Mouse (Mus musculus) heart, embryonic 14.5 days (tissue): ENCODE measurements around the gene Htra1. TPM values are rescaled to one million over a fixed set of nuclear protein-coding genes. Genes with fewer than 3 reads are reported as not detected.
A peak's percentile ranks its signal among the peaks of the same experiment; 100 is the strongest.

Experiments
- ATAC-seq: fragments of 200-750 bp; cut with Nextera tagmentation; 2 replicates; pipeline ENCODE4 v1.8.0; 2017; ENCODE audit warnings: low read depth, moderate TSS enrichment; ENCODE audit not compliant: insufficient number of reproducible peaks, insufficient read depth, low FRiP score
- H3K27ac ChIP-seq, 2 experiments: fragments of 200-500 bp in 1 of 2; fragments of 300-500 bp in 1 of 2; sonication (generic) in 1 of 2; replicated peaks in 1 of 2; 2 replicates each; pipeline ENCODE4 v1.5.1; 2012 to 2014; ENCODE audit warnings: low read depth in 2 of 2, low read length in 2 of 2, control low read depth in 1 of 2, mild to moderate bottlenecking in 1 of 2, mixed read lengths in 1 of 2; ENCODE audit not compliant: control insufficient read depth in 1 of 2, insufficient read depth in 1 of 2
- H3K27me3 ChIP-seq: fragments of 300-500 bp; sonication (generic); 2 replicates; pipeline ENCODE4 v1.6.1; 2014; ENCODE audit warnings: mild to moderate bottlenecking, low read length, control low read depth; ENCODE audit not compliant: control insufficient read depth, insufficient read depth
- H3K36me3 ChIP-seq: fragments of 300-500 bp; sonication (generic); 2 replicates; pipeline ENCODE4 v1.6.1; 2014; ENCODE audit warnings: mild to moderate bottlenecking, control low read depth, low read length, mixed read lengths; ENCODE audit not compliant: control insufficient read depth, insufficient read depth
- H3K4me1 ChIP-seq, 2 experiments: fragments of 200-500 bp in 1 of 2; fragments of 300-500 bp in 1 of 2; sonication (generic) in 1 of 2; 2 replicates each; pipeline ENCODE4 v1.6.1; 2012 to 2014; ENCODE audit warnings: low read length in 2 of 2, control low read depth in 1 of 2, mixed read lengths in 1 of 2; ENCODE audit not compliant: control insufficient read depth in 2 of 2, insufficient read depth in 2 of 2
- H3K4me2 ChIP-seq: fragments of 300-500 bp; sonication (generic); 2 replicates; pipeline ENCODE4 v1.6.1; 2014; ENCODE audit warnings: mild to moderate bottlenecking, low read length
- H3K4me3 ChIP-seq, 2 experiments: fragments of 200-500 bp in 1 of 2; fragments of 300-500 bp in 1 of 2; sonication (generic) in 1 of 2; 2 replicates each; pipeline ENCODE4 v1.5.1; 2012 to 2014; ENCODE audit warnings: low read length in 2 of 2, mild to moderate bottlenecking in 2 of 2, control low read depth in 1 of 2, low read depth in 1 of 2, moderate library complexity in 1 of 2; ENCODE audit not compliant: control insufficient read depth in 1 of 2, insufficient read depth in 1 of 2
- H3K9ac ChIP-seq: fragments of 300-500 bp; sonication (generic); 2 replicates; pipeline ENCODE4 v1.6.1; 2014; ENCODE audit warnings: mild to moderate bottlenecking, low read length
- H3K9me3 ChIP-seq: fragments of 300-500 bp; sonication (generic); 2 replicates; pipeline ENCODE4 v1.6.1; 2016; ENCODE audit warnings: low read length, control low read depth; ENCODE audit not compliant: control insufficient read depth
- WGBS: fragments of 180-500 bp; shearing (Covaris S2); extraction: QIAGEN DNeasy Blood & Tissue Kit; methylation state at CpG from one replicate; pipeline ENCODE4 v1.1.7; 2014; 5-methylcytosine and 5-hydroxymethylcytosine counted together
- polyA plus RNA-seq: library from polyadenylated mRNA; unstranded; fragments of >200 nt; fragmentation: Nextera tagmentation; extraction: Ambion mirVana; gene quantifications from 2 replicates; pipeline ENCODE4 v1.2.1, GENCODE M21; 2014

Htra1 gene
- polyA plus RNA-seq, 1 experiment from 2014 or later, result 73.5 TPM

DNA sequence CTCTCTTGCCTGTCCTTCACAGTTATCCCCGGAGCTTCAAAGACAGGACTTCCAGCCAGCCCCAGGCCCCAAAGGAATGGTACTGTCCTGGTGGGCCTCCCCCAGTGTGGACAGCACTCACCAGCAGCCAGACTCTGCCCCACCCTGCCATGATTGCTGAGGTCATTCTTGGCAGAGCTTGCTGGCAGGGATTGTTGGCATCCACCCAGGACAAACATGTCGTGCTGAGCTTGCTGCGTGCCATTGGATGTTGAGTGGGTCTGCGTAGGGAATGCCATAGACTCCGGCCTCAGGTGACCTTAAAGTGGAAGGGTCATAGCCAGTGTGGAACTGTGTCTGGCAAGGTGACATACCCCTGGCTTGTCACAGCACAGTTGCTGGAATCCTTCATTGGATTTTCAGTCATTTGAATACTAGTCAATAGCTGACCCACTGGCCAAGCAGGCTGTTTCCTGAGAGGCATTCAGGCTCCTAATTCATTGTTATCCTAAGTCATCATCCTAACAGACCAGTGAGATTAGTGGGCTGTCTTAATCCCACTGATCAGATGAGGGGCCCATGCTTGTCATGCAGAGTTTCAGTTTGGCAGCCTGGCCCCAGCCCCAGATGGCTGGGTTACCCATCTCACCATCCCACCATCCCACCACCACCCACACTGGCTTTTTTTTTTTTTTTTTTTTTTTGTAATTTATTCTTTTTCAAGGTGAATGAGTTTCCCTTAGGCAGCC is 42.0 kb downstream of the Htra1 start:
- peaks cover 37 to 42% of the 10 kb centered on the region in 2 experiments for H3K4me1 ChIP-seq
- H3K4me3 ChIP-seq, result no peak overlapping the region
- H3K9me3 ChIP-seq, result no peaks in the 10 kb centered on the region
- peak overlapping the region; percentile 21 for H3K4me2 ChIP-seq
- ATAC-seq, result peak; percentile 86
- no peak overlapping the region for H3K9ac ChIP-seq
- H3K36me3 ChIP-seq, result peaks cover 4% of the 10 kb centered on the region; the same call in 1 of the 2 replicates
- H3K27me3 ChIP-seq, result no peaks in the 10 kb centered on the region
- peak overlapping the region; percentile 68 to 83 for H3K27ac ChIP-seq
- WGBS, result 2% methylated on average over 5 of the region's 5 CpGs

DNA sequence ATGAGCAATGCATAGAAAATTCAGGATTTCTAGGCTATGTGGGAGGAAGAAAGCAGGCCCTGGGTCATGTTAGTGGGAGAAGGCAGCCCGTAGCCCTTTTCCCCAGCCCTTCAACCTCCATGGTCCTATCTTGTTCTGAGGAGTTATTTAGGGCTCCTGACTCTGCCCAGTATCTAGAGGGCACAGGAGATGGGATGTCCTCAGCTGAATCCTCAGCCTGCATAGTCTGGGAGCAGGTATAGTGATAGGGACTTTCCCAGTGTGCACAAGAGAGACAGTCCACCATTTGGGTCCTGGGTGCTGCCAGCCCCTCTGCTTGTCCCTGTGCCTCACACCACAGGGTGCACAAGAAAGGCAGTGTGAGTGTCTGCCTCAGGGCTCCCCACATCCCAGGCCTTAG is 42.6 kb downstream of the Htra1 start:
- Histone ChIP-seq H3K4me3 (no peak overlapping the region), H3K9ac (no peak overlapping the region), H3K27me3 (no peaks in the 10 kb centered on the region), H3K4me1 (peaks cover 37 to 42% of the 10 kb centered on the region in 2 experiments), H3K27ac (peak overlapping the region in 1 of 2 experiments; percentile 83; a peak in 3 of 4 replicates), H3K4me2 (no peak overlapping the region), H3K36me3 (peaks cover 4% of the 10 kb centered on the region; the same call in 1 of the 2 replicates), H3K9me3 (no peaks in the 10 kb centered on the region)
- ATAC-seq, result no peak
- 35% methylated on average over 1 of the region's 1 CpGs for whole genome bisulfite sequencing

DNA sequence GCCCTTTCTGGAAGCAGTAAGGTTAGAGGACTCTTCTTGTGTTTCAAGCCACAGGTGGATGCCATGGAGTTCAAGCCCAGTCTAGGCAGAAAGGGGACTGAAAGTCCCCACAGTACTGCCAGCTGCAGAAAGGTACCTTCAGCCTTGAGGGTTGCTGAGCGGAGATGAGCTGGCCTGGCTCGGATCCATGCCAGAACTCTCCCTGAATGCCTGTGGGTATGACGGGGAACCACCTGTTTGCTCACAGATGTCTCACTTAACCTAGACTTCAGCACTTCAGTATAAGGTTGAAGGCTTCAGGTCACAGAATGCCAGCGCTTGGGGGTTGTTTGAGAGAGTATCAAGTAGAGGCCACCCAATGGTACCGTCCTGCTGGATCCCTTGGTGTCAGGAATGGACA is 44.2 kb downstream of the Htra1 start:
- no peak overlapping the region for H3K9ac ChIP-seq
- 88% methylated on average over 5 of the region's 5 CpGs for WGBS
- ATAC-seq, result no peak

DNA sequence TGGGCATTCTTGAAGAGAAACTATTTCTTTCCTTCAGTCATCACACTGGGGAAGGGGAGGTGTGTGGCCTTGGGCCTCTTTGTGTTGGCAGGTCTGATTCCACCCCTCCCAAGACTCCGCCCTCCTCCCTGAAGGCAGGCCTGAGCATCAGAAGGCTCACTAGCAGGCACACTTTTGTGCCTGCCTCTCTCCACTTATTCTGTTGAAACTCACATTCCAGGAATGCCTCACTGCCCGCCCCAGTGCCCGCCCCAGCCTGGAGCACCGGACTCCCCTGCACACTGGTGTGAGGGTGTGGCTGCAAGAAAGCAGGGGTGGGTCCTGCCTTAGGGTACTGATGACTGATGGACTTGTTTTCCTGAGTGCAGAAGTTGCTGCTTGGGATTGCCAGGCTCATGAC is 46.5 kb downstream of the Htra1 start:
- Histone ChIP-seq H3K27me3 (no peaks in the 10 kb centered on the region), H3K4me2 (no peak overlapping the region), H3K27ac (peak overlapping the region in 1 of 2 experiments; percentile 48; a peak in 3 of 4 replicates), H3K9ac (no peak overlapping the region), H3K4me1 (peaks cover 23 to 24% of the 10 kb centered on the region in 2 experiments), H3K4me3 (no peak overlapping the region), H3K36me3 (peaks cover 4% of the 10 kb centered on the region; the same call in 1 of the 2 replicates), H3K9me3 (no peaks in the 10 kb centered on the region)
- peak; percentile 23; the same call in 1 of the 2 replicates for ATAC-seq
- WGBS, result 21% methylated on average over 4 of the region's 4 CpGs

More for the DNA sequence above, 44.2 kb downstream of the Htra1 start:
- Histone ChIP-seq H3K4me1 (peaks cover 37 to 42% of the 10 kb centered on the region in 2 experiments), H3K27me3 (no peaks in the 10 kb centered on the region), H3K9me3 (no peaks in the 10 kb centered on the region), H3K36me3 (peaks cover 4% of the 10 kb centered on the region; the same call in 1 of the 2 replicates), H3K27ac (no peak overlapping the region), H3K4me3 (no peak overlapping the region), H3K4me2 (no peak overlapping the region)

DNA sequence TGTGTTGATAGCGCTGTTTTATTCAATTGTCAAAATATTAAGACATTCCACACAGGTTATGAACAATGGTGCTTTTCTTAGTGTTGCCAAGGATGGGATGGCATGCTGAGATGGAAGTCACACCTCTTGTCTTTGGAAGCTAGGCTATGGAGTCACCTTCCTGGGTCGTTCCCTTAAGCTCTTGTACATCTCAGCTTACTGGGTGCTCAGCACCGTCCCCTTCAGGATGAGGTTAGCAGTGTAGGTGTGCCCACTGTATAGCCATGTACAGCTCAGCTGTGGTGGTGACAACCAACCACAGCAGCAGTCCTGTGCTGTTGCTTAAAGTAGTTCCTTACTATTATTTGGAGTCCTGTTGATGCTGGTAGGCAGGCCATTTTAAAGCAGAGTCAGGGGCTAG is 47.0 kb downstream of the Htra1 start:
- Histone ChIP-seq H3K4me1 (peaks cover 21 to 23% of the 10 kb centered on the region in 2 experiments), H3K27me3 (no peaks in the 10 kb centered on the region), H3K36me3 (peaks cover 4% of the 10 kb centered on the region; the same call in 1 of the 2 replicates), H3K9me3 (no peaks in the 10 kb centered on the region), H3K4me2 (no peak overlapping the region), H3K27ac (no peak overlapping the region; a peak in 1 of 4 replicates), H3K9ac (no peak overlapping the region), H3K4me3 (no peak overlapping the region)
- 52% methylated on average over 3 of the region's 3 CpGs for WGBS
- ATAC-seq, result no peak

DNA sequence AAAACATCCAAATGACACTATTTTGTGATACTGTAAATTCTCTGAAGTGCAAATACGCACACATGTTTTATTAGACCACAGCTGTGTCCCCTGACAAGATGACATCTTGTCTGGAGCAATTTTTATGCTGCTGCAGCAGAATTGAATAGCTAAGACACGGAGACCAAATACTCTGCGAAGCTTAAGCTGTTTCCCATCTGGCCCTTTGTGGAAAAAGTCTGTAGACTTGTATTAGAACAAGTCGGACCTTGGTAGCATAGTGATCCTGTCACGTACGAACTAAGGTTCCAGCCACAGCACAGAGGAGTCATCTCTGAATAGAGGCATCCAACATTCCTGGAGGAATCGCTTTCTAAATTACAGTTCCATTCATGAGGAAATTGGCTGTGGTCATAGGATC is 48.4 kb downstream of the Htra1 start:
- Histone ChIP-seq H3K9ac (no peak overlapping the region), H3K36me3 (peaks cover 4% of the 10 kb centered on the region; the same call in 1 of the 2 replicates), H3K27ac (no peak overlapping the region), H3K9me3 (no peaks in the 10 kb centered on the region), H3K4me3 (no peak overlapping the region), H3K4me1 (peaks cover 22 to 27% of the 10 kb centered on the region in 2 experiments), H3K4me2 (no peak overlapping the region), H3K27me3 (no peaks in the 10 kb centered on the region)
- WGBS, result 89% methylated on average over 7 of the region's 7 CpGs
- no peak for ATAC-seq

DNA sequence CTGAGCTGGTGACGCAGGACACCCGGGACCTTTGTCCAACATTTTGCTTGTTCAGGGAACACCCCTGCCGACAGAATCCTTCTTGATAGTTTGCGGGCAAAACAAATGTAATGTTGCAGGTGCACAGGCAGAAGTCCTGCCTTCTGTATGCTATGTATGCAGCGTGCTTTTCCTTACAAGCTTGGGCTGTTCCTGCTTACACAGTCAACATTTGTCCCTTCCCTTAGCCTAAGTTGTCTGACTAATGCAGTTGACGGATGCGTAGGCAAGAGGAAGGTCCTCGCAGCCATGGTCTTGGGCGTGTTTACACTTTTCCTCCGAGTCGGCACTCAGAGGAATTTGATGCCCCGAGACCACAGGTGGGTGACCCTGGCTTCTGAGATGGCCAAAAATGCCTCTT is 49.3 kb downstream of the Htra1 start:
- Histone ChIP-seq H3K9ac (no peak overlapping the region), H3K4me2 (no peak overlapping the region), H3K4me1 (peaks cover 22 to 27% of the 10 kb centered on the region in 2 experiments), H3K9me3 (no peaks in the 10 kb centered on the region), H3K27me3 (no peaks in the 10 kb centered on the region), H3K36me3 (no peaks in the 10 kb centered on the region), H3K4me3 (no peak overlapping the region), H3K27ac (no peak overlapping the region)
- WGBS, result 84% methylated on average over 12 of the region's 12 CpGs
- no peak for ATAC-seq
